Mouse (Mus musculus) adrenal gland, adult (tissue): ENCODE data around the gene Tmem183a.
A peak's percentile ranks its signal among the peaks of the same experiment; 100 is the strongest.

ENCODE experiments used
- DNase-seq, 2 experiments: peaks; one replicate each; pipeline ENCODE4 v3.0.0; 2022 to 2023; ENCODE audit warnings: low spot score in 1 of 2; ENCODE audit not compliant: inconsistent age in 2 of 2

The Tmem183a gene

DNA sequence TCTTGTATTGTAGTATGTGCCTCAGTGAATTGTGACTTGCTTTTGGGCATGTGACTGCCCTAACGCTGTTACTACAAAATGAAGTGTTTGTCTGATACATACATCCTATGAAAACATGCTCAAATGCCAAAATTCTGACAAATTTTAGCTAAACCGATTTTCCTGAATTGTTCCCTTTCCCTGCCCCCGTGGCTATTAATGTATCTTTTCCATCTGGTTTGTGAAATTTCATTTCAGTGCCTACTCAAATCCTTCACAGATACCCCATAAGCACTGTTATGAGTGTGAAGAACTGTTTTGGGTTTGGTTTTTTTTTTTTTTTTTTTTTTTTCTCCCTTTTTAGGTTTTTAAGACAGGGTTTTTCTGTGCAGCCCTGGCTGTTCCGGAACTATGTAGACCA is 16.7 kb downstream of the Tmem183a start:
- no peak for DNase-seq

GRCm38 (mm10) chr1:134344005-134344950 is 17.5 kb downstream of the Tmem183a start:
- DNase-seq, result peak; percentile 74 to 85

DNA sequence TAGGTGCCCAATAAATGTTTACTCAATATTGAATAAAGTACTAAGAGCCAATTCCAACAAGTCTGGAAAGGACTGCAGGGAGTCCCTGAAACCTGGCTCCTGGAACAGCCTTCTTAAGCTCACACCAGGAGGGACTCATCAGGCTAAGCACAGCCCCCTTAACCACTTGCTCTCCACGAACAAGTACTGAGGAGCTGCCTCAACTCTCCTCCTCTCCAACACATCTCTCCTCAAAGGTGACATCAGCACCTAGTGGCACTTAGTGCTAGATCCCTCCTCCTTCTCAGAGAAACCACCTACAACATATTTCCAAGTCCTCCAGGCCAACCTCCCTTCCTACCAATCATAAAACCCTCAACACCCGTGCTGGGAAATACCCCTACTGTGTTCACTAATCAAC is 18.2 kb downstream of the Tmem183a start:
- no peak for DNase-seq

DNA sequence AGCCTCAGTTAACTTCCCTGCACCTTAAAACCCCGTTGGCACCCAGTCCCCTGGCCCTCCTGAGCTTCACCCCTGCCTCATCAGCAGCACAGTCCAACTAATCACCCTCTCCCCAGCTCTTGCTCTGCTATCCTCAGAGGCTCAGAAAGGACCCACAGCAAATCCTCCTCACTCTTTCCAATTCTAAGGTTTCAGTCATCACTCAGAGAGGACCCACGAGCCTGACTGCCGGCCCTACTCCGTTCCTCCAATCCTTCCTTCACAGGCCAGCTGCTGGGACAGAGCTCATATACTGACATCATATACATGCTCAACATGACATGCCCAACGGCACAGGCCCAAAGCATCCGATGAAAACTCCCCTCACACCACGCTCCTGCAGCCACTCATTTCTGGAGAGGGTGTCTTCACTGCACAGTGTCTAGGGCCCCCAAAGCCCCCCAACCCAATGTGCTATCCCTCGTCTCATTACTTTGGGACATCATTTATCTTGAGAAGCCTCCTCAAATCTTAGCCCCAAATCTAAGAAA is 18.9 kb downstream of the Tmem183a start:
- no peak for DNase-seq

DNA sequence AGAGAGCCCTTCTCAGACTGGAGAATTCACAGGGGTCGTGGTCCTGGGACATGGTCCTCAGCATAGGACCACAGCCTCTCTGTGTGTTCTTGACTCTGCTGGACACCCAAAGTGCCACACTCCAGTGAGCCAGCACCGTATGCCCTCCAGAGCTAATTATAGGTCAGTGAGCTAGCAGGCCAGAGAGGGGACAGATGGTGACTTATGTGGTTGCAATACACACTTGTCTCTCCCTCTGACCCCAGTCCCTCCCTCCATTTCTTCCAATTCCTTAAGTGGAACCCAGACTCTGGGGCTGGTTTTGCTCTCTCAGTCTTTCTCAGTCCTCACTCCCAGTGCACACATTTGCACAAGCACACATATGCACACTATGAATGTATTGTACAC is 19.5 kb downstream of the Tmem183a start:
- no peak for DNase-seq

DNA sequence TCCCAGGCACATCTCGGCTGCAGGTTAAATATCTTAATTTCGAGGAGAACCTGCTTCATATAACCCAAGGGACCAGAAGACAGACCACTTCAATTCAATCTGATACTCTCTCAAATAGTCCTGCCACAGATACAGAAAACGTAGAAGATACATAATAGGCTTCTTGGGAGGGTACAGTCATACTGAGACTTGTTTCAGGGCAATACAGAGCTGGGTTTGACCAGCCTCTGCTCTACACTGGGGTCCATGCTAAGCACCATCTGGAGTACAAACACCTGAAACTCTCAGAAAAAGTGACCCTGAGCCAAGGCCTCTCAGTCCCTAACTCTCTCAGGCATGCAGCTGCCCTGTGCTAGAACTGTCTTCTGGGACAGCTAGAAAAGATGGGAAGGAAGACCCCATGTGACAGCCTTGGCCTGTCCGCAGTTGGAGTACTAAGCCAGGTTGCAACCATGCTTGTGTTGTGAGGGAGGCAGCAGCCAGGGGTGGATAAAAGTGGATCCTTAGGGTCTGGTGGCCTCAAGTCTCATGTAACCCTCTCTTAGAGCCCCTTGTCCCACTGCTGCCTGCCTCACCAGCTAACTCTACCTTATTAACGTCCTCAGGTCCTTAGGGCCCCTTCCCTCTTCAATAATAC is 20.0 kb downstream of the Tmem183a start:
- DNase-seq, result no peak

DNA sequence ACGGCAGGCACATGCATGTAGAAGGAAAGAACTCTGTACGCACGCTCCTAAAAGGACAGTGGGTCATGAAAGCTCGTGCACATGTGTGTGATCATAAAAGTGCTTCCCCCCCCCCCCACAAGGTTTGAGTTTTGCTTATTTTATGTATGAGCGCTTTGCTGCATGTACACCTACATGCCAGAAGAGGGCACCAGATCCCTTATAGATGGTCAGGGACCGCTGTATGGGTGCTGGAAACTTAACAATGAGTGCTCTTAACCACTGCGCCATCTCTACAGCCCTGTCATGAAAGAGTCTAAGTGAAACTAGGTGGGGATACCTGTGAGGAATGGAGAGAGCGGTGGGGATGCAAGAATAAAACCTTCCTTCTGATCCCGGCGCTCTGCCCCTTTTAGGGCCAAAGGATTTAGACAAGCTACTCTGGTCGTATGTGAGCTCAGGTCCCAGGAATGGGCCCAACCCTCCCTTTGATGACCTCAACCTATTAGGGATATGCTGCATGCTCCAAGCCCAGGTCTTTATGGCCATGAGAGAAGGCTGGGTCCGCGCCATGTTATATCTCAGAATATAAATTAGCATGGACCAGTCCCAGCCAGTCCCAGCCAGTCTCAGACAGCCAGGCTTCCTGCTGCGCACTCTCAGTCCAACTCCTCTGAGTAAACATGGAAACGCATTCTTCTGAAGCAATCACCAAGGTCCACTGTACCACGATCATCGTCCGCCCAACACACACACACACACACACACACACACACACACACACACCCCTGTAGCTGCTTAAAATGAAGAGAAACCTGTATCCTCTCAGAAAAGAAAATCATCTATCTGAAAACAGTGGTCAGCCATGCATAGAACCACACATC is 21.8 kb downstream of the Tmem183a start:
- no peak for DNase-seq

DNA sequence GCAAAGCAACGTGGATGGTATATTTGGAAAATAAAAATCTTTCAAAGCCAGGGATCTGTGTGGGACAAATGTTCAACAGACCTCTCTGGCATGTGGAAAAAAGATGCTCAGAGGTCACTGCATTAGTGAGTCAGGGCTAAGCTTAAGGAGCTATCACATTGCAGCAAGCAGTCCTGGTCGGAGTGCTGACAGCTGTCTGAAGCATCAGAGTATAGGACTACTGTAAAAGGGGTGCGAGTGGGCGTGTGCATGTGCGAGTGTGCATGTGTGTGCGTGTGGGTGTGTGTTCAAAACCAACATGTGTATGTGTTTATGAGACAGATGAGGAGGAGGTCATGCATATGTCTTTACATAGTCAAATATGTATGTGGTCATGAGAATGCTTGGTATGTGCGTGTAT is 22.6 kb downstream of the Tmem183a start:
- DNase-seq, result no peak

GRCm38 (mm10) chr1:134336958-134337710 is 24.6 kb downstream of the Tmem183a start:
- DNase-seq, result no peak

DNA sequence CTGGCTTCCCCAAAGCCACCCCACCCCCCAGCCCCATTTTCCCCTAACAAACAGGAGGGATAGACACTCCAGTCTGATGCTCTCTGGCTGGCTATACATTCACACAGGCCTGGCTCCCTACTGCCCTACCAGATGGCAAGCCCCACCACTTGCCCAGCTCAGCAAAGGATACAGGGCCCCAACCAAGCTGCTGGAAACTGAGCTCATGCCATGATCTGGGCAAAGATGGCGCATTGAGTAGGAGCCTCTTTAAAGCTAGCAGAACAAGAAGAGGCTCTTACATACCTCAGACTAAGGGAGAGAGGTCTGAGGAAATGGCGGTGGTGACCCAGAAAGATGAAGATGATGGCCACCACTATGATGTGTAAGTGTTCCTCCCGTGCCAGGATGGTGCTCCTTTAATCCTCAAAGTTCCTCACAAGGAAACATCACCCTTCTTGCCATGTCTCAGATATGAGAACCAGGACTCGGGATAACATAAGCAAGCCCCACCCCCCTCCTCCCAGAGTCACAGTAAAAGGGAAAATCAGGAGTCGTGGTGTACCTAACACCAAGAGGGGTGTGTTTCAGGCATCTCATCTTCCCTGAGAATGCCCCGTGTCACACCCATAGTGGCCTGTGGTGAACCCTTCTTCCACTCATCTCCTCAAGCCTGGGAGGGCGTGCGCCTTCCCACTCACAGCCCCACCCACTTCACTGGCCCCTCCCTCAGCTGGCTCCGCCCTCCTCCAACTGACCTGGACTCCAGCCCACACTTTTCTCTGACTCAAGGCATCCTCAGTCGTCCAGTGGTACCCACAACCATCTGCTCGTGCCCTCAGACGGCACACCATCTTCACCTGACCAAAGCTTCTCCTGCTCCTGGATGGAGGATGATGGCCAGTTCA is 25.6 kb downstream of the Tmem183a start:
- DNase-seq, result no peak

GRCm38 (mm10) chr1:134335211-134335923 is 26.4 kb downstream of the Tmem183a start:
- DNase-seq, result no peak

DNA sequence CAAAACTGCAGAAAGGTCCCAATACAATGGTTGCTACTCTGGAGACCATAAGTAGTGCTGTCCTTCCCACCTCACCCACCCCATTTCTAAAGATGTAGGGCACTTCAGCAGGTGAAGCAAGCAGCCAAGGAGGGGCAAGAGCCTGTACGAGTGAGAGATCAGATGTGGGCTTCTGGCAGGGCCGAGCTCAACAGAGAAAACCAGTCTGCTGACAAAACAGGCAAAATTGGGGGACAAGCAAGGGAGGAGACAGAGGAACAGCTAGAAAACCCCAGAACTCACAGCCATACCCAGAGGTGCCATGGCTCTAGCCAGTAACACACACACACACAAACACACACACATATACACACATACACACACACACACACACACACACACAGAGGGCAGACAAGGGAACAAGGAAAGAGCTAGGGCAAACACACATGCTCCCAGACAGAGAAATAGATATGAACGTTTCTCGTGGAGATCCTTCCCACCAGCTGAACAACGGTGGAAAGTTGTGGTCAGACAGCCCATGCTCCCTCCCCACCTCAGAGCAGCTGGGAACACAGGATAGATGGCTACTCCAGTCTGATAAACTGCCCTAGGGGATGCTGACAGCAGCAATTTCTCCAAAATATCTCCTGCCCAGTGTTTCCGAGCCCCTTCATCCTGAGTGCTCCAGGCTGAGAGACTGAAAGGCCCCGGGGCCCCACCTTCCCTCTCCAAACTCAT is 27.5 kb downstream of the Tmem183a start:
- DNase-seq, result no peak

GRCm38 (mm10) chr1:134333371-134334110 is 28.2 kb downstream of the Tmem183a start:
- DNase-seq, result no peak

DNA sequence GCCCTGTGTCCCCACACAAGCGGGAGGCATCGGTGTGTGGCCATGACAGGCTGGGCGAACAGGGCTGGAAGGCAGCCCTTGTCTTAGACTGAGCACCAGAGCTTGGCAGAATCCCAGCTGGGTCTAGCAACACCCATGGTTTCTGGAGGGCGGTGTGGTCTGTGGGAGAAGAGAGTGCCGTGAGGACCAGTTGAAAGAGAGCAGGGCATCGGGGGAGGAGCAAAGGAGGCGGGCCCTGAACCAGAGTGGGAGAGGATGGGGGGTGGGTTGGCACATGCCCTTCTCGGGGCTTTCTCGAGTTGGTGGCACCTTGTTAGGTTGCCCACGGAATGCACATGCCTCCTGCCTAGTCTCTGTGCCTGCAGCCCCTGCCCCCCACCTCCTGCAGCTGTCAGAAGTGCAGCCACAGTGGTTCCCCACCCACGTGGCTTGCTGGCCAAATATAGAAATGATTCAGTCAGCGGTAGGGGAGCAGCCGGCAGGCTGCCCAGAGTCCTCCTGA is 29.0 kb downstream of the Tmem183a start, which contains the start of gene Ppfia4:
Gene Ppfia4 (minus strand): TSS at position 159 of the 502 bp plus-strand sequence.
- DNase-seq, result peak in 1 of 2 experiments; percentile 42

DNA sequence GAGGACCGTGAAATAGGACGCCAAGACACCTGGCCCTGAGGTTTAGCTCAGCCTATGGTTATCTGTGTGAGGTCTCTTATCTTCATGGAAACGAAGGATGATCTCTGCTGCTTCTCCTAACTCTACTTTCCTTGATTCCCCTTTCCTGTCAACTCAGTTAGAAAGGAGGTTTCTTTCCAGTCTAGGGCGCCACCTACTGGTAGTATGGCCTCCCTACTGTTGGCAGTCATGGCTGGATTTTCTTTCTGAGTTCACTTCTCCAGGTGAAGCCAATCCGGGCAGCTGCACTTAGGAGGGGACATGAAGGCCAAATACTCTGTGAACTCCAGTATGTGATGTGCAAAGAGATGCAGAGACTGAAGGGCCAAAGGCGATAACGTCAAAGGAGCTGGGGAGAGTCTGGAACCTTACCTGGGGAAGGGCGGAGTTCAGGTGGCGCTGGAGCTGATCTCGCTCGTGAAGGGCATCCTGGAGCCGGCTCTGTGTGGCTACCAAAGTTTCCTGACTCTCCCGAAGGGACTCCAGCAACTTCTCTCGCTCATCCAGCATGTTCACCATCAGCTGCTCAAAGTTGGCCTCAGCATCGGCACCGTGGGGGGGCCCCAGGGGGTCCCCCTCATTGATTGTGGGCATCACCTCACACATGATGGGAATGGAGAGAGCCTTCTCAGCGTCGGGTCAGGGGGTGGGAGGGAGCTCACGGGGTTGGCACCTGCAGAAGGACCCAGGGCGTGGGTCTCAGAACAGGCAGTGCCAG is 29.7 kb downstream of the Tmem183a start:
- DNase-seq, result peak; percentile 72 to 93

- no peak for DNase-seq
Measured at GRCm38 (mm10) chr1:134326841-134327346, 34.9 kb downstream of the Tmem183a start.
